Mouse (Mus musculus) layer of hippocampus, postnatal 36 days (tissue): ENCODE results near the gene Klk6. TPM values are rescaled to one million over a fixed set of nuclear protein-coding genes. Genes with fewer than 3 reads are reported as not detected.
A peak's percentile ranks its signal among the peaks of the same experiment; 100 is the strongest.

Source experiments
- DNase-seq, 2 experiments: peaks; one replicate each; pipeline ENCODE4 v3.0.0; 2022
- total RNA-seq, 2 experiments: library from RNA; stranded (reverse); gene quantifications; 2 replicates each; pipeline ENCODE4 v1.2.3; 2021

The Klk6 gene
- under 1 TPM in 1 of 2 experiments, not detected in 1; 0.87 TPM for total RNA-seq

DNA sequence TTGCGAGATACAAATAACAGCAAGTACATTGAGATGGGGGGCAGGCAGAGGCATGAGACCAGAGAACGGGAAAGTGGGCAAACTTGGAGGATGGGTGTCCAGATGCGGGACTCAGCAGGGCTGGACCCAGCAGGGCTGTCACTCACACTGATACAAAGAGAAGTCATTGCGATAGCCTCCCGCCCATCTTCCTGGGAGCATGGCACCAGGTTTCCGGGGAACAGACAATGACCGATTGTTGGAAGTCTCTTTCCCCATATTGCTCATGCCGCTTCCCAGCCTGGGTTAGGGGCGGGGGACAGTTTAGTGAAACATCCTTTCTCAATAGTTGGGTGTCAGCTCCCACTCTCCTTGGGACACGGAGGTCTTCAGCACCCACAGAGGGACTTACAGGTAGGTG lies at the start of gene Klk6:
Gene Klk6, plus strand, starts transcription at position 301 of the 400 bp plus-strand sequence.
- DNase-seq, result no peak

DNA sequence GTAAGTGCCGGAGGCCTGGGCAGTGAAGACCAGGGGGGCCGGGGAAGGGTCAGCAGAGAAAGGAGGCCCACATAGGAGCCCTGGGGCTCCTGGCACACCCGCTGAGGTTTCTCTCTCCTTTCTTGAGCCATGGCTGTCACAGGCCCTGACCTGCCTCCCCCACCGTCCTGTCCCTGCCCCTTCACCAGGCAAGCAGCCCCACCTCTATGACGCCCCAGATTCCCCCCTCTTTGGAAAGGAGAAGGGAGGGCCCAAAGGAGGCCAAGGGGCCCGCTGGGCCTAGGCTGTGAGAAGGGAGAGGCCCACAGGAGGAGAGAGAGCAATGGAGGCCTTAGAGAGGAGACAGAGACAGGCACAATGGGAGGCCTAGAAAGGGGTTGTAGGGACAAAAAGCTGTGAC lies 49.5 kb upstream of the Klk6 start:
- no peak for DNase-seq

DNA sequence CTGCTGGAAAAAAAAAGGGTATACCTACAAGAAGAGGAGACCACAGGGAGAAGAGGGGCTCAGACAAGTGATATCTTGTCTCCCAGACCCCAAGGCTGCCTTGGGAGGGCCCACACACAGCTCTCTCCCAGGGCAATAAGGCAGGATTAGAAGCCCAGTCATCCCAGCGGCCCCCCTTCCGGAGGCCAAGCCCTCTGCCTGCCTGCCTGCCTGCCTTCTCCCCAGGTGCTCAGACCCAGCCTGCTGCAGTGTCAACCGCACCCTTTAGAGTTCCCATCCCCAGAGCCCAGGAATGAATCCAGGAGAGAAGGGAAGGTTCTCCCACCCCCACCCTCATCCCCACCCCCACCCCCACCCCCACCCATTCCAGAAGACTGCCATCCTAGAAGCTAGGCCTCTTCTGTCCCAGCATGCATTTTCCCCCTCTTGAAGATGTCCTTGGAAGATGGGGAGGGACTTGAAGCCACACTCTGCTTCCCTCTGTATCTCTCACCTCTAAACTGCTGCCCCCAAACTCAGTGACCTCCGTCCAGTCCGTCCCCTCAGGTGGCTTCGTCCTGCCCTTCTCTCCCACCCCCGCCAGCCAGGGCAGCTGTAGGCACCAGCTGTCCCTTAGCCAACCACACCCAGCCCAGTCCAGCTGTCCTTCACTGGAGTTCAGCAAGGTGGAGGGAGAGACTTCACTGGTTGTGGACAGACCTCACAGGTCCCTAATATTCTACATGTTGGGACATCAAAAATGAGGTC lies 48.8 kb upstream of the Klk6 start:
- no peak for DNase-seq

DNA sequence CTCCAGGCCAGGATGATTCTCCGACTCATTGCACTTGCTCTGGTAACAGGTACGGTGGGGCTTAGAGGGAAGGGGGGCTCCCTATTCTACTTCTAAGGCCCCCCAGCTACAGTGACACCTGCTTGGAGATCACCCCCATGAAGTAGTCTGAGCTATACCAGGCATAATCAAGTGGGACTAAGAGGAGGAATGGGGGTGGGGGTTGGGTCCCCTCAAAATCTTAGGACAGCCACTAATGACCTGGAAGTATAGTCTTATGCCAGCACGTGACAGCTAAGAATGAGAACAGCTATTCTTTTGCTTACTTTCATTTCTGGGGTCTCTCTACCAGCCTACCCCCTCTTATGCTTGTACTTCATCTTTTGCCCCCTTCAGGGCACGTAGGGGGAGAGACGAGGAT lies 47.8 kb upstream of the Klk6 start:
- no peak for DNase-seq

DNA sequence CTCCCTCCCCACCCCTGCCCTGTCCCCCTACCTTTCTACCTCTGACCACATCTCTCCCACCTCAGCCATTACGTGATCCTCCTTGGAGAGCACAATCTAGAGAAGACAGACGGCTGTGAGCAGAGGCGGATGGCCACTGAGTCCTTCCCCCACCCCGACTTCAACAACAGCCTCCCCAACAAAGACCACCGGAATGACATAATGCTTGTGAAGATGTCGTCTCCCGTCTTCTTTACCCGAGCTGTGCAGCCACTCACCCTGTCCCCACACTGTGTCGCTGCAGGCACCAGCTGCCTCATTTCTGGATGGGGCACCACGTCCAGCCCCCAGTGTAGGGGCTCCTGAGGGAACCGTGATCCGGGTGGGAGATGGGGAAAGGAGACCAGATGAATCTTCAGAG lies 46.9 kb upstream of the Klk6 start:
- DNase-seq, result no peak

DNA sequence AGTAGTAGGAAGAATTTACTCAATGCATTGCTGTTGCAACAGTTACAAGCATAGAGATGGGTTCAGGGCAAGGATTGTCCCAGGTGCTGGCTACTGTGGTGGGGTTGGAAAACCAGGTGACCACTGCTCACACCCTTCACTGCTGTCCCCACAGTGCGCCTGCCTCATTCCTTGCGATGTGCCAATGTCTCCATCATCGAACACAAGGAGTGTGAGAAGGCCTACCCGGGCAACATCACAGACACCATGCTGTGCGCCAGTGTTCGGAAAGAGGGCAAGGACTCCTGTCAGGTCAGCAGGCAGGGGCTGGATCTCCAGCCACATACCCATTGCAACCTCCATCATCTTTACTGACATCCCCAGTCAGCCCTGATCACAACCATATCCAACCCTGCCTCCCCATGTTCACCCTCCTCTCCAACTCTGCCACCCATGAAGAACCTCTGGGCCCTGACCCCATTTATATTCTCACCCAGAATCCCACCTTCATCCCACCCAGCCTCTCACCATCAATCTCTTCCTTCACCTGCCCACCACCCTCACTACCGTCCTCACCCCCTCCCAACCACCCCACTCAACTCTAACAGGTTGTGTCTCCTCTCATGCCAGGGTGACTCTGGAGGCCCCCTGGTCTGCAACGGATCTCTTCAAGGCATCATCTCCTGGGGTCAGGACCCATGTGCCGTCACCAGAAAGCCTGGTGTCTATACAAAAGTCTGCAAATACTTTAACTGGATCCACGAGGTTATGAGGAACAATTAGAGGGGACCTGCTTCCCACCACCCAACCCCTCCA lies 45.9 kb upstream of the Klk6 start:
- no peak for DNase-seq

DNA sequence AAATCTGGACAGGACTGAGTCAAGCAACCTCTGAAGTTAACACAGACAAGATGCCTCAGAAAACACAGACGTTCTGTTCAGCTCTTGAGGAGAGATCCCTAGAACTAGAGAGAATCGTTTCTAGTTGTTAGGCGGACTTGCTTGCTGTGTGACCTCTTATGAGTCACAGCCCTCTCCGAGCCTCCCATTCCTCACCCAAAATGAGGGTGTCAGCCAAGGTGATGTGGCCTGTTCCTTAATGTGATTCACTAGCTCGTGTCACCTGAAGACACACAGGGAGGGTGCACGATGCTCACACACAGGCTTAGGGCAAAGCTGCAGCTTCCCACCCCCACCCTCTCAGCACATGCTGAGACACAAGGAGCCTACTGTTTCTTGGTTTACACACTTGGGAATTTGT lies 44.1 kb upstream of the Klk6 start:
- DNase-seq, result no peak

DNA sequence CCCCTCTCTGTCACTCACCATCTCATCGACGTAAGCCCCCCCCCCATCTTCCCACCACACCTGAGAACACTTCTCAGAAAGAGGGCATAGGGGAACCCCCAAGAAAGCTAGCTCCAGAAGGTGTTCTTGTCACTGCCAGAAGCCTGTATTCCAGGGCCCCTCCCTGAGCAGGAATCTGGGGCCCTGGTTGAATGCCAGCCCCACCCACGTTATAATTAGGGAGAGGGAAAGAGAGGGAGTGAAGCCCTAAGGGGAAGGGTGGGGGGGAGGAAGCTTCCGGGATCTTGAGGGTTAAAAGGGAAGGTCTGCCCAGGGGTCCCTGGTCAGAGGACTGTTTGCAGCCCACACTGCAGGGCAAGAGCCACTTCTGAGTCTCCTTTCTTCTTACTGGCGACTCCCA lies 43.6 kb upstream of the Klk6 start, which contains the start of gene Klk10:
Gene Klk10, plus strand, starts transcription at position 290 of the 400 bp plus-strand sequence.
- no peak for DNase-seq

DNA sequence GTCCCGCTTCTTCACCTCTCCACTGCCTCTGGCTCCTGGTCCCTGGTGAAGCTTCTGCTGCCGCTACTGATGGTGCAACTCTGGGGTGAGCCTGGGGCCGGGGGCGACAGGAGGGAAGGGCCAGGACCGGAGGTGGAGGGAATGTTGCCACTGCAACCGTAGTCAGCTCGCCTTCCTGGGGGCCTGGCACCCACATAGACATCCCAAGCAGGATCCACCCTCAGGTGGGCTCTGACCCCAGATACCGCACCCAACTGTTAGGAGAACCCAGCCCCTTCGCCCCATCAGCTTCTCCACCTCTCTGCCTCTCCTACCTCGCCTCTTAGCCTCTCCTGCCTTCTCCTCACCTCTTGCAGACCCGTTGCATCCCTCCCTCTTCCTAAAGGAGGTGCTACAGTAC lies 42.8 kb upstream of the Klk6 start:
- DNase-seq, result no peak

DNA sequence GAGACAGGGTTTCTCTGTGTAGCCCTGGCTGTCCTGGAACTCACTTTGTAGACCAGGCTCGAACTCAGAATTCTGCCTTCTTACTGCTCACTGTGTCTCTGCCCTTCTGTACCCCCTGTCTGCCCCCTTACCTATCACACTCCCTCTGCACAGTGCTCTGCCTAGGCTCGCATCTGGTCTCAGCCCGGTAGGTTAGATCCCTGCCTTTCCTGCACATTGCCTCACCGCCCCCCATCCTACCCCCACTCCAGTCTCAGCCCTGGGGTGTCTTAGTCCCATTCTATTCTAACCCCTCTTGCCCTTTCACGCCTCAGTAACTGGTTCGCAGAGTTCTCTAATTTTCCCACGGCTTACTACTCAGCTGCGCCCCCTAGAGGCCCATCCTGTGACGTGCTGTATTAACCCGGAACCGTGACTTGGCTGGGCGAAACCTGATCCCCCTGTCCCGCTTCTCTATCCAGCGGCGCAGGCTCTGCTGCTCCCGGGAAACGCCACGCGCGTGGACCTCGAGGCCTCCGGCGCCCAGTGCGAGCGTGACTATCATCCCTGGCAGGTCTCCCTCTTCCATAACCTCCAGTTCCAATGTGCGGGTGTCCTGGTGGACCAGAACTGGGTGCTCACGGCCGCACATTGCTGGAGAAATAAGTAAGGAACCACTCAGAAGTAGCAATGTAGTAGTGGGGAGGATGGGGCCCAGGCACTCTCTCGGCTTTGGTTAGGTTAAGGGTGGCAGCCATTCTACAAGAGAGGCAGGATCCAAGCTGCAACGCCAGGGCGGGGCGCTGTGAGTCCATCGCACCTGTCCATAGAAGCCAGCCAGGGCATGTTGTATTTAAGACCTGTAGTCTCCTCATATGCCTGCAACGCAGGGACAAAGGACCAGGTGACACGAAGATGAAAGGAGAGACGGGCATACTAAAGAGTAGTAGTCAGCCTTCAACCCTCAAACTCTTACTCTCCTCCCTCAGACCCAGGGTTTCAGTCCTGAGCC lies 41.7 kb upstream of the Klk6 start:
- peak; percentile 60 to 62 for DNase-seq

DNA sequence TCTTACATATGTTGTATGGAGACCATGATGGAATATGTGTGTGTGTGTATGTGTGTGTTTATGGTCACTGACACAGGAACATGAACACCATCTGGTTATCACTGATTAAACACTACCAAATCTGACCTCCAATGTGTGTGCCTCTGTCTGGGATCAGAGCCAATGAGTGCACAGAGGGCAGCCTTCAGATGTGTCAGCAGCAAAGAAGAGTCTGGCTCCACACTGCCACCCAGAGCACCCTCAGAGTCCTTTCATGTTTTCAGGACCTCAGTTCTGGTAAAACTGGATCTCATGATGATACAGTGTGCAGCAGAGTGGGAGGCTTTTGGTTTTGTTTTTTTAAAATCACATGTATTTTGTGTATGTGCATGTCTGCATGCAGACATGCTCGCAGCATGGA lies 39.0 kb upstream of the Klk6 start:
- DNase-seq, result no peak

DNA sequence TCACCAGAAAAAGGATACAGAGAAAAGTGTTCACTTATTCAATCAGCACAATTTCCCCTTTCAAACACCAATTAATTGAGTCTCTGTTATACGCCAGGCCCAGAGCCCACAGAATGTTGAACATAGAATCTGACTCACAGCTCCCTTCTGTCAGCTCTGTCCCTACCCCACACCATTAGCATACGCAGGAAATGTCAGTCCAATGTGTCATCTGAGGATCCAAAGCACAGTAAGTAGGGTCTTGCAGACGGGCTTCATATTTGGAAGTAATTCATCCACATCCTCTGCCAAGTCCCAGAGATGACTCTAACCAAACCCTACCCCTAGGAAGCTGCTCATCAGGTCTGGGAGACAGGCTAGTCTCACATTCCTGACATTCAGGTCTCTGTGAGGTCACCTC lies 36.2 kb upstream of the Klk6 start:
- DNase-seq, result no peak

DNA sequence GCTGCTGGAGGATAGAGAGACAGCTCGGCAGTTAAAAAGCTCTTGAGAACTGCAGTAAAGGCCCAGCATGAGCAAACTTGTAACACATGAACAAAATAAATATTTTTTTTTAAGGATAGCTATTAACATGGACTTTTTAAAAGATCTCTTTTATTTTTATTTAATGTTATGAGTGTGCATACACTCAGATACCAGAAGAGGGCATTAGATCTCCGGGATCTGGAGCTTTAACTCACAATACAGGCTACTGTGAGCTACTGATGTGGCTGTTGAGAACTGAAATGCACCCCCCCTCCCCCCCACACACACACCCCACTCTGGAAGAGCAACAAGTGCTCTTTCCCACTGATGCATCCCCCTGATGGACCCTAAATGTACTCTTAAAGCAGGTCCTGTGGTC lies 35.0 kb upstream of the Klk6 start:
- DNase-seq, result no peak

DNA sequence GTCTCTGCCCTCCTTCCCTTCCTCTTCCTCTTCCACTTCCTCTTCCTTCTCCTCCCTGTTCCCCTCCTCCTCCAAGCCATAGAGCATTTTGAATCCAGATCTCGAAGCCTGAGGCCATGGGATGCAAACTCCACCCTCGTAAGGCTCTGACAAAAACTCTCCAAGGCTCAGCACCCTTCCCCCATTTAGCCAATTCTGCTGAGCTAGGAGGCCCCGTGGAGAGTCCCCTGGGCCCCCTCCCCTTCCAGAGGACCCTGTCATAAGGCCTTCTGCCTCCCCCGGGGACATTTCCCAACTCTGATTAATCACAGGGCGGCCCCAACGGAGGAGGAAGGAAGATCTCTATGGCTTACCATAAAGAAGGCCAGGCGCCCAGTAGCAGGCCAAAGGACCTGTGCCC lies 32.7 kb upstream of the Klk6 start, which contains the start of gene Klk9:
Gene Klk9, plus strand, starts transcription at position 301 of the 400 bp plus-strand sequence.
- no peak for DNase-seq

DNA sequence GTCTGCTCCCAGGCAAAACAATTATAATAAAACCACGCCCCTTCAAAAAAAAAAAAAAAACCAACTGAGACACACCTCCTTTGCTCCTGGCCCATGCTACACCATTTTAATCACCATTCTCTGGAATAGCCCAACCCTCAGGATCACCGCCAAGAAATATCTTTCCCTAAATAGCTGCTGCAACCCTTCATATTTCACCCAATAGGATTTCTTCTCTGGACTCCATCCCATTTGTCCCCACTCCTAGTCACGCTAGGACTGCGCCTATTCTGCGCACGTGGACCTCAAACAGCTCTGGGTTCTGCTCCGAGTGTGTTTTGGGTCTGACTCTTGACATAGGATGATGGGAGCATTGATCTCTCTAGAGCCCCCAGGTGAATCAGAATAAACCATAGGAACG lies 27.9 kb upstream of the Klk6 start:
- DNase-seq, result no peak

DNA sequence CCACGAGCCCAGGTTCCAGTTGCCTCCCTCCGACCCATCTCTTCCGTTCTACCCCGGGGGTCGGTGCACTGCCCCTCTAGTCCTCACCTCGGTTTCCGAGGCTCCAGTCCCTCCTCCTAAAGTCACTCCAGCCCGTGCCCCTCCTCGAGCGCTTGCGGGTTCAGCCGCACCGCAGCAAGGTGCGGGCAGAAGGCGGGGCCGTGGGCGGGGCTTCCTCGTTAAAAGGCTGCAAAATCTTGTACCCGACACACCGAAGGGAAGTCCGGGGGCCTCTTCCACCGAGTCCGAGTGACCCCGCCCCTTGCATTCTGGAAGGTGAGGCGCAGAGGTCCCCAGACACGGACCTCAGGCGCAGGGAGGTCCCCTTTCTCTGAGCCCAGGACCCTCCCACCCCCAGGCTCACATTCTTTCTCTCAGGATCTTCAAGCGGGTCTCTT lies 26.9 kb upstream of the Klk6 start, which contains the start of gene Klk8:
Gene Klk8, plus strand, starts transcription at position 245 of the 437 bp plus-strand sequence.
- DNase-seq, result no peak

DNA sequence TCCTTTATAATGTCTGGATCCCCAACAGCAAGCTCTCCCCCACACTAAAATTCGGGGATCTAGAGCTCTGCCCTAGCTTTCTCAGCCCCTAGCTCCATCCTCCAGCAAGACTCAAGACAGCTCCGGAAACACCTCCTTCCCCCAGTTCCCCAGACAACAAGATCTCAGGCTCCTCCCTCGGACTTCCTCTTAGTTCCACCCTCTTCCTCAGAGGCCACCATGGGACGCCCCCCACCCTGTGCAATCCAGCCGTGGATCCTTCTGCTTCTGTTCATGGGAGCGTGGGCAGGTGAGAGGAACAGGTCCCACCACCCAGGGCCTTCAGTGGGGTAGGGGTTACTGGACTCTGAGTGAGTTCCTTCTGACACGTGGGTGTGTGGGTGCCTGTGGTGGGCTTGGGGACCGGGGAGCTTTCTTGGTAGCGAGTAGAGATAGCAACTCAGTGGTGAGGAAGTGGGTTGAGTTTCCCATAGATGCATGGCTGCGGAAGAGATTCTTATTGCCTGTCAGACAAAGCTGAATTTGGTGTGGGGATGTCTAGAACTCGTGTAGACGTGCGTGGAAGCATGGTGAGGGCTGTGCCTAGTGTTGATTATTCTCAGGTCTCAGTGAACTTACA lies 26.3 kb upstream of the Klk6 start:
- DNase-seq, result no peak

DNA sequence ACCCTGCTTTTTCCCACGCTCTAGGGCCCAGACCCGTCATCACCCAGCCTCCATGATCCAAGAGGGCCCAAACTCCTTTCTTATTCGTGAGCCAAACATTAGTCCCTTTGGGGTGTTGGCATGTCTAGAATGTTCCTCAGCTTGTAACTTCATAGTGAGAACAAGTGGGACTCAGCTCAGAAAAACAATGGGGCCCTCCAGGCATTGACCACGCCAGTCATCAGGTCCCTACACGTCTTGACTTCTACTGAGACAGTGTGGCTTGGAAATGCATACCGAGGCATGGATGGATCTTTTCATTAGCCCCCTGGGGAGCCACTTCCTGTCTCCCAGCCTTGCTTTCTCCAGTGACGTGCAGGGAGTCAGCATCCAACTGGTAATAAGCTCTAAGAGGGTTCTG lies 24.4 kb upstream of the Klk6 start:
- DNase-seq, result no peak

DNA sequence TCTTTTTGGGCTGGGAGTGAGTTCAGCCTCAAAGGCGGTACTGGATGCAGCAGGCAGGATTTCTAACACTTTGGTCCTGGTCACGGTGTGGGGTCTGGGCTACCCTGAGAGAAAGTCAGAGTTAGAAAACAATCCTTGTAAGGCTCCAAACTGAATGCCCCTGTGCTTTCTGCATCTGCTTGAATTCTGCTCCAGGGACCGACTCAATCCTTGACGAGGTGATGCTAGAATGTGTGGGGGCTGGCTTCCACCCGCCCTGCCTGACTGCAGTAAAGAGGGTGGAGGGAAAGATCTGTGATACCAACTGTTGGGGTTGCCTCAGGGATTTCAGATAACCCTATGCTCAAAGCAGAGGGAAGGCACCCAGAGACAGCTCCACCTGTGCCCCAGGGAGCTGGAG lies 13.3 kb upstream of the Klk6 start, which contains the start of gene Klk7:
Gene Klk7, plus strand, starts transcription at position 301 of the 400 bp plus-strand sequence.
- no peak for DNase-seq

DNA sequence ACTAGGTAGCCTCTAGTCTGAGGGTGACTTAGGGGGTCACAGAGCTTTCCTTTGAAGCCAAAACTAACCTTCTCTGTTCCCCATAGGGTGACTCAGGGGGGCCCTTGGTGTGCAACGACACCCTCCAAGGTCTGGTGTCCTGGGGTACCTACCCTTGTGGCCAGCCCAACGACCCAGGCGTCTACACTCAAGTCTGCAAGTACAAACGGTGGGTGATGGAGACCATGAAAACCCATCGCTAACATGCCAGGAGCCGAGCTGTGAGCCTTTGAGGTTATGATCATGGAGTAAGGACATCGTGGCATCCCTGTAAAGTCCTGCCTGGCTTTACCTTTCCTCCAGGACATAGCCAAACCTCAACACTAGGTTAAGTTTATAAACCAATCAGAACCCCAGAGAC lies 9.1 kb upstream of the Klk6 start:
- DNase-seq, result no peak

DNA sequence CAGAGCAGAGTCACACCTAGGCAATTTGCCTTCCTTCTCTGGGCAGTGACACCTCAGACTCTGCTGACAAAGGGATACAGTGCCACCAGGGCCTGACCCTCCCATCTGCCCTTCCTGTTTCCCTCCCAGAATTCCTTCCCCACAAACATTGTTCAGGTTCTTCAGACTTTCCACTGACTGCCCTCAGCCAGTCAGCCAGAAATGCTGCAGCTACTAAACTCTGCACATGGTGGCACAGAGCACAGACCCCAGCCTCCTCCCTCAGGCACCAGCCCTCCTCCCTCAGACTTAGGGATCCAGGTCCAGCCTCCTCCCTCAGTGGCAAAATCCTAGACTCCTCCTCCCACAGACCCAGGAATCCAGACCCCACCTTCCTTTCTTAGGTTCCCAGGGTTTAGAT lies 7.6 kb upstream of the Klk6 start:
- no peak for DNase-seq

DNA sequence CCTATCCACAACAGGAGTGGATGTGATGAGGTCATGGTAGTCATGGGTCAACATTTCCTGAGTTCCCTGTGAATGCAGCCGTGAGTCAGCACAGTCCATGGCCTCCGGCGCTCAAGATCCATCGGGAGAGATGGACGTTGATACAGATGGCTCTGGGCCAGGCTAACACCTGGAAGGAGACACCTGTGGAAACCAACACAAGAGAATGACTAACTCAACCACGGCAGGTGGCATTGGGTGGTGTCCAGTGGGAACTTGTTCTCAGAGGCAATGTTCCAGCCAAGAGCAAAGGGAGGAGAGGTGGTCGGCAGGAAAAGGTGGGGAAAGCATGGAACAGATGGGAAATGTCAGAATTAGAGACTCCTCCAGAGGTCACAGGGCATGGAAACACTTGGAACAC lies 2.7 kb upstream of the Klk6 start:
- DNase-seq, result no peak
